Mouse (Mus musculus): ENCODE measurements around the gene Uts2r.

Uts2r gene

GRCm38 (mm10) chr11:121160636-121161346 is 720 bp downstream of the Uts2r start:
- in situ Hi-C loops (cut with MboI; ENCODE audit: unreplicated experiment in 2 of 2): no loop called here

- in situ Hi-C loops (cut with MboI; ENCODE audit: unreplicated experiment in 2 of 2): no loop called here
Measured at GRCm38 (mm10) chr11:121163751-121164150, 3.7 kb downstream of the Uts2r start.

- in situ Hi-C loops (cut with MboI; ENCODE audit: unreplicated experiment in 2 of 2): loop anchor here (10.0 kb wide), 2 partner anchors 192 to 632 kb away; no protein-coding TSS in a partner anchor
Measured at GRCm38 (mm10) chr11:121173203-121173602, 13.1 kb downstream of the Uts2r start.

- in situ Hi-C loops (cut with MboI; ENCODE audit: unreplicated experiment in 2 of 2): loop anchor here (10.0 kb wide), 2 partner anchors 191 to 631 kb away; no protein-coding TSS in a partner anchor
Measured at GRCm38 (mm10) chr11:121174234-121174633, 14.2 kb downstream of the Uts2r start.

GRCm38 (mm10) chr11:121176285-121177270 is 16.5 kb downstream of the Uts2r start:
- in situ Hi-C loops (cut with MboI; ENCODE audit: unreplicated experiment in 2 of 2): loop anchor here (10.0 kb wide), 2 partner anchors 188 to 628 kb away; no protein-coding TSS in a partner anchor

- in situ Hi-C loops (cut with MboI; ENCODE audit: unreplicated experiment in 2 of 2): loop anchor here in 1 of 2 experiments (5.0 kb wide), 1 partner anchor 162 kb away; no protein-coding TSS in a partner anchor
Measured at GRCm38 (mm10) chr11:121189681-121190080, 29.6 kb downstream of the Uts2r start.

GRCm38 (mm10) chr11:121192742-121193141 is 32.7 kb downstream of the Uts2r start:
- in situ Hi-C loops (cut with MboI; ENCODE audit: unreplicated experiment in 2 of 2): loop anchor here in 1 of 2 experiments (5.0 kb wide), 1 partner anchor 165 kb away; no protein-coding TSS in a partner anchor

- in situ Hi-C loops (cut with MboI; ENCODE audit: unreplicated experiment in 2 of 2): loop anchor here in 1 of 2 experiments (5.0 kb wide), 1 partner anchor 166 kb away; no protein-coding TSS in a partner anchor
Measured at GRCm38 (mm10) chr11:121193415-121193814, 33.3 kb downstream of the Uts2r start.

GRCm38 (mm10) chr11:121198622-121199021 is 38.6 kb downstream of the Uts2r start:
- in situ Hi-C loops (cut with MboI; ENCODE audit: unreplicated experiment in 2 of 2): no loop called here

- in situ Hi-C loops (cut with MboI; ENCODE audit: unreplicated experiment in 2 of 2): loop anchor here in 1 of 2 experiments (10.0 kb wide), 1 partner anchor 185 kb away; no protein-coding TSS in a partner anchor
Measured at GRCm38 (mm10) chr11:121199851-121200250, 39.8 kb downstream of the Uts2r start.

- in situ Hi-C loops (cut with MboI; ENCODE audit: unreplicated experiment in 2 of 2): loop anchor here in 1 of 2 experiments (10.0 kb wide), 1 partner anchor 186 kb away; no protein-coding TSS in a partner anchor
Measured at GRCm38 (mm10) chr11:121200781-121201180, 40.7 kb downstream of the Uts2r start.

- in situ Hi-C loops (cut with MboI; ENCODE audit: unreplicated experiment in 2 of 2): loop anchor here in 1 of 2 experiments (10.0 kb wide), 1 partner anchor 187 kb away; no protein-coding TSS in a partner anchor
Measured at GRCm38 (mm10) chr11:121201436-121202198, 41.5 kb downstream of the Uts2r start.

GRCm38 (mm10) chr11:121203859-121204160 is 43.7 kb downstream of the Uts2r start:
- in situ Hi-C loops (cut with MboI; ENCODE audit: unreplicated experiment in 2 of 2): loop anchor here in 1 of 2 experiments (10.0 kb wide), 1 partner anchor 189 kb away; no protein-coding TSS in a partner anchor

GRCm38 (mm10) chr11:121204161-121205006 is 44.3 kb downstream of the Uts2r start, which contains the start of the genes Hexdc and Ogfod3:
Gene Hexdc, plus strand, starts transcription at chr11:121204433.
Gene Ogfod3, minus strand, starts transcription at chr11:121204711.
- in situ Hi-C loops (cut with MboI; ENCODE audit: unreplicated experiment in 2 of 2): loop anchor here in 1 of 2 experiments (10.0 kb wide), 1 partner anchor 190 kb away; no protein-coding TSS in a partner anchor
